Mouse (Mus musculus) midbrain, embryonic 13.5 days (tissue): Measurements from ENCODE around the gene Aasdh. TPM values are rescaled to one million over a fixed set of nuclear protein-coding genes. Genes with fewer than 3 reads are reported as not detected.

Source experiments
- ATAC-seq: fragments of 200-750 bp; cut with Nextera tagmentation; 2 replicates; pipeline ENCODE4 v1.8.0; 2017; ENCODE audit warnings: mild to moderate bottlenecking, moderate TSS enrichment, moderate library complexity
- H3K27ac ChIP-seq: fragments of 300-500 bp; sonication (generic); 2 replicates; pipeline ENCODE4 v1.5.1; 2015; ENCODE audit warnings: inconsistent platforms, mild to moderate bottlenecking, moderate library complexity
- H3K27me3 ChIP-seq: fragments of 300-500 bp; sonication (generic); 2 replicates; pipeline ENCODE4 v1.6.1; 2015; ENCODE audit warnings: mild to moderate bottlenecking, inconsistent platforms
- H3K36me3 ChIP-seq: fragments of 300-500 bp; sonication (generic); 2 replicates; pipeline ENCODE4 v1.6.1; 2015; ENCODE audit warnings: mild to moderate bottlenecking, inconsistent platforms
- H3K4me1 ChIP-seq: fragments of 300-500 bp; sonication (generic); replicated peaks from 2 replicates; pipeline ENCODE4 v1.6.1; 2015; ENCODE audit warnings: inconsistent platforms
- H3K4me2 ChIP-seq: fragments of 300-500 bp; sonication (generic); replicated peaks from 2 replicates; pipeline ENCODE4 v1.6.1; 2015; ENCODE audit warnings: moderate library complexity, mild to moderate bottlenecking, inconsistent platforms
- H3K4me3 ChIP-seq: fragments of 300-500 bp; sonication (generic); replicated peaks from 2 replicates; pipeline ENCODE4 v1.5.1; 2015; ENCODE audit warnings: mild to moderate bottlenecking, inconsistent platforms
- H3K9ac ChIP-seq: fragments of 300-500 bp; sonication (generic); replicated peaks from 2 replicates; pipeline ENCODE4 v1.6.1; 2015; ENCODE audit warnings: mild to moderate bottlenecking, inconsistent platforms
- H3K9me3 ChIP-seq: fragments of 300-500 bp; sonication (generic); 2 replicates; pipeline ENCODE4 v1.6.1; 2016; ENCODE audit warnings: mild to moderate bottlenecking, inconsistent platforms
- WGBS: fragments of 180-500 bp; shearing (Covaris S2); methylation state at CpG from one replicate; pipeline ENCODE4 v1.1.7; 2015; 5-methylcytosine and 5-hydroxymethylcytosine counted together
- polyA plus RNA-seq: library from polyadenylated mRNA; unstranded; fragments of >200 nt; fragmentation: Nextera tagmentation; extraction: Ambion mirVana; gene quantifications from 2 replicates; pipeline ENCODE4 v1.2.1, GENCODE M21; 2015

Gene Aasdh
- 24.8 and 26.2 TPM in 2 replicates for polyA plus RNA-seq

- H3K36me3 ChIP-seq, result no peaks in the 10 kb centered on the region
- peak within 1 kb of the TSS; percentile 73 for H3K4me3 ChIP-seq
- H3K27ac ChIP-seq, result peak within 1 kb of the TSS; percentile 86
- peak within 1 kb of the TSS; percentile 77 for H3K4me2 ChIP-seq
- 1% methylated on average over 47 of the region's 47 CpGs for WGBS
- peak within 1 kb of the TSS; percentile 84 for H3K9ac ChIP-seq
- H3K4me1 ChIP-seq, result peaks cover 15% of the 10 kb centered on the region
- no peaks in the 10 kb centered on the region for H3K27me3 ChIP-seq
- ATAC-seq, result peak; percentile 97
- H3K9me3 ChIP-seq, result no peaks in the 10 kb centered on the region
Observed at GRCm38 (mm10) chr5:76905405-76906154, at the start of gene Aasdh. Gene Aasdh, minus strand, starts transcription at chr5:76905514.

DNA sequence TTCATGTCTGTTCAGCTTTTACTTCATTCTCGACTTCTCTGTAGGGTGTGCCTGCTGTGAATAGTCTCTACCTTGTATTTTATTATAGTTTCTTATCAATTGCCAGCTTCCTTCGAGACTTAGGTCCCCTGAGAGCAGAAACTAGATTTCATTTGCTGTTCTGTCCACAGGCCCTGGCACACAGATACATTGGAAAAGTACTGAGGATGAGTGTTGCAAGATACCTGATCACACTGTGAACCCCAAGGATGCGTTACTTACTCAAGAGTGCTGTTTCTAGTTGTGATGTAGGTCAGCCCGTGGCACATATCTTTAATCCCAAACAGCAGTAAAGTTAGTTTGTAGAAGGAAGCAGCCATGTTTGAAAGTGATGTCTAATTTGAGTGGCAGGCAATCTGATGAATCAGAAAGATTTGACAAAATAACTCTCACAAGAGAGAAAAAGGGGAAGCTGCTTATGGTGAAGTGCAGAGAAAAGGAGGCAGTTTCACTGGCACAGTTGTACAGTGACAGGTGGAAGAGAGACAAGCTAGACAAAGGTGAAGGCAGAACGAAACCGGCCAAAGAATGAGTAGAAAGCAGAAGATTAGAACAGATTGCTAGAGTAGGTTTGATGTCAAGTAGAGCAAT lies 49.1 kb upstream of the Aasdh start:
- no peaks in the 10 kb centered on the region for H3K9me3 ChIP-seq
- 0 out of 2 replicates have a peak overlapping the region, but pooled peaks have one; percentile 3 for H3K4me2 ChIP-seq
- no peaks in the 10 kb centered on the region for H3K27me3 ChIP-seq
- H3K9ac ChIP-seq, result no peak overlapping the region
- no peak overlapping the region for H3K4me3 ChIP-seq
- H3K4me1 ChIP-seq, result peaks cover 32% of the 10 kb centered on the region
- H3K27ac ChIP-seq, result no peak overlapping the region
- H3K36me3 ChIP-seq, result peaks cover 32% of the 10 kb centered on the region
- no peak for ATAC-seq
- WGBS, result 89% methylated on average over 6 of the region's 6 CpGs

- ATAC-seq, result no peak
- no peak overlapping the region for H3K9ac ChIP-seq
- 0 out of 2 replicates have a peak overlapping the region, but pooled peaks have one; percentile 3 for H3K4me2 ChIP-seq
Observed at GRCm38 (mm10) chr5:76953794-76954193, 48.5 kb upstream of the Aasdh start.

DNA sequence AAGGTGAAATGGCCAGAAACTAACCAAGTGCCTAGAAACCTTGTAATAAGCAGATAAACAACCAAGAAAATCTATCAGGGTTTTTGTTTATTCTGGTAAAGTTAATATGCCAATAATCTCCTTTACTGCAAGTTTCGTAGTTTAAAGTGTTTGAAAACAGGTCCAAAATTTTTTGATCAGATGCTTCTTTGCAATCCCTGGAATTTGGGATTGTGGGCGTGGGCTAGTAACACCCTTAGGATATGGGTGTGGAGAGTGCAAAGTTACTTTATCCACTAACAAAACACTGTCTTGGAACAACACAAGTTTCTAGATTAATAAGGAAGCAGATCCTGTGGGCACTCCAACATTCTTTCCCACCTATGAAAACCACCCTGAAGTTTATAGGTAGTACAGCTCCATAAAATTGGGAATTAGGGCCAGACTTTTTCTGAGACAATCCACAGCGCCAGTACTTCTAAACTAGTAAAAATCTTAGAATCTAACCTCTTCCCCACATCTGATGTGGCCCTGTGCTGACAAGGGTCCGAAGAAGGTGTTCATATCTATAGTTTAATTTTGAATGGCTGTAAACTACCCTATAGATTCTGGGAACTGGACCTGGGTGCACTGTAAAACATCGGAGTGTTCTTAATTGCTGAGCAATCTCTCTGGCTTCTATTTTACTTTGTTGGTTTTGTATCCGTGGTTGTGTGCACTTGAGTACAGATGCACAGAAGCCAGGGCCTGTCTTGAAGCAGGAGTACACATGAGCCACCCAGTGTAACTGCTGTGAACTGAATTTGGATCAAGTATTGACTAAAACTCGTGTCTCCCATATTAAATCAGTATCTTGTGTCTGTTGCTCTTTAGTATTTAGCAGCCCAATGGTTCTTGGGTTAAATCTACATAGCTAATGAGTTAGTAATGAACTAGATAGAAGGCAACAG lies 47.1 kb upstream of the Aasdh start:
- Histone ChIP-seq H3K36me3 (peaks cover 14% of the 10 kb centered on the region), H3K9ac (peak overlapping the region; percentile 63), H3K9me3 (no peaks in the 10 kb centered on the region), H3K27ac (peak overlapping the region; percentile 83; the same call in 1 of the 2 replicates), H3K27me3 (no peaks in the 10 kb centered on the region), H3K4me2 (peak overlapping the region; percentile 91), H3K4me3 (peak overlapping the region; percentile 53), H3K4me1 (peaks cover 33% of the 10 kb centered on the region)
- ATAC-seq, result no peak
- 18% methylated on average over 7 of the region's 7 CpGs for WGBS

More at GRCm38 (mm10) chr5:76953794-76954193, 48.5 kb upstream of the Aasdh start:
- Histone ChIP-seq H3K36me3 (peaks cover 28% of the 10 kb centered on the region), H3K27ac (no peak overlapping the region), H3K27me3 (no peaks in the 10 kb centered on the region), H3K4me3 (no peak overlapping the region), H3K9me3 (no peaks in the 10 kb centered on the region), H3K4me1 (peaks cover 33% of the 10 kb centered on the region)
- WGBS, result 84% methylated on average over 3 of the region's 3 CpGs

GRCm38 (mm10) chr5:76951106-76952027 lies 46.1 kb upstream of the Aasdh start, which contains the start of the genes Paics and Ppat:
Gene Paics, plus strand, starts transcription at chr5:76951307.
Gene Ppat, minus strand, starts transcription at chr5:76951578.
- H3K4me2 ChIP-seq, result peak within 1 kb of the TSS; percentile 91
- H3K27me3 ChIP-seq, result no peaks in the 10 kb centered on the region
- H3K9me3 ChIP-seq, result no peaks in the 10 kb centered on the region
- 0 out of 2 replicates have a peak, but pooled peaks cover 4% of the 10 kb centered on the region for H3K36me3 ChIP-seq
- H3K4me1 ChIP-seq, result peaks cover 33% of the 10 kb centered on the region
- H3K9ac ChIP-seq, result peak within 1 kb of the TSS; percentile 68
- ATAC-seq, result peak; percentile 97
- H3K4me3 ChIP-seq, result peak within 1 kb of the TSS; percentile 53
- WGBS, result under 1% methylated on average over 81 of the region's 81 CpGs
- peak within 1 kb of the TSS; percentile 83 for H3K27ac ChIP-seq

GRCm38 (mm10) chr5:76950343-76951105 lies 45.2 kb upstream of the Aasdh start:
- H3K4me1 ChIP-seq, result peaks cover 37% of the 10 kb centered on the region
- 0 out of 2 replicates have a peak, but pooled peaks cover 4% of the 10 kb centered on the region for H3K36me3 ChIP-seq
- under 1% methylated on average over 24 of the region's 24 CpGs for WGBS
- H3K27me3 ChIP-seq, result no peaks in the 10 kb centered on the region
- no peak for ATAC-seq
- peak overlapping the region; percentile 68 for H3K9ac ChIP-seq
- no peaks in the 10 kb centered on the region for H3K9me3 ChIP-seq
- H3K27ac ChIP-seq, result peak overlapping the region; percentile 83
- H3K4me2 ChIP-seq, result peak overlapping the region; percentile 91
- peak overlapping the region; percentile 53 for H3K4me3 ChIP-seq

DNA sequence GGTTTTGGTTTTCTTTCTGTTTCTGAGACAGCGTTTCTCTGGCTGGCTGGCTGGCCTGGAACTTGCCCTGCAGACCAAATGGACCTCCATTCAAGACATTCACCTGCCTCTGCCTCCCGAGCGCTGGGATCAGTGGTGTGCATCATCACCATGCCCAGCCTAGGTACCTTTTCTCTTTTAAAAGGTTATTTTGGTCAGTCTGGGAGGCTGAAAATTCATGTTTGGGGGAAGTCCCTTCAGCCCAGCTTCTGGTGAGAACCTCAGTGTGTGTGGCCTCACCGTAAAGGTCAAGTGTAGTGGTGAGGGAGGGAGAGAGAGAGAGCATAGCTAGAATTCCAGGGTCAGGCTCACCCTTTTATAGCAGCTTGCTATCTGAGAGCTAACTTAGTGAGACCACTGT lies 42.4 kb upstream of the Aasdh start:
- Histone ChIP-seq H3K4me1 (peaks cover 26% of the 10 kb centered on the region), H3K9ac (no peak overlapping the region), H3K4me3 (no peak overlapping the region), H3K4me2 (no peak overlapping the region), H3K36me3 (no peaks in the 10 kb centered on the region), H3K27ac (no peak overlapping the region), H3K9me3 (no peaks in the 10 kb centered on the region), H3K27me3 (no peaks in the 10 kb centered on the region)
- ATAC-seq, result no peak
- WGBS, result 96% methylated on average over 4 of the region's 4 CpGs

- Histone ChIP-seq H3K9ac (no peak overlapping the region), H3K27ac (no peak overlapping the region), H3K36me3 (no peaks in the 10 kb centered on the region), H3K4me1 (peaks cover 20% of the 10 kb centered on the region), H3K4me2 (no peak overlapping the region), H3K27me3 (no peaks in the 10 kb centered on the region), H3K4me3 (no peak overlapping the region), H3K9me3 (no peaks in the 10 kb centered on the region)
- 92% methylated on average over 4 of the region's 4 CpGs for WGBS
- no peak for ATAC-seq
Observed at GRCm38 (mm10) chr5:76947142-76947541, 41.8 kb upstream of the Aasdh start.

DNA sequence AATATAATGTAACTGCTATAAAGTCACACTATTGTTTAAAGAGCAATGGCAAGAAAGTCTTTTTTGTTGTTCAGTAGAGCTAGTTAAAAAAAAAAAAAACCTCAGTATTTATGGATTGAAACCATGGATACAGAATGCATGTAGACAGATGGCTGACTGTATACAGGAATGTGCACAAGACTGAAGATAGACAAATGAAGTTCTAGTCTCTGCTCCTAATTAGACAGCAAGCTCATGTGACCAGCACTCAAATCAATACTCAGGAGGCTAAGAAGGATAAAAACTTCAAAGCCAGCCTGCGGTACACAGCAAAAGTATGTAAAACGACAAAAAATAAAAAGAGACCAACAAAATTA lies 40.3 kb upstream of the Aasdh start:
- Histone ChIP-seq H3K4me1 (peaks cover 17% of the 10 kb centered on the region), H3K27me3 (no peaks in the 10 kb centered on the region), H3K9ac (no peak overlapping the region), H3K4me2 (no peak overlapping the region), H3K36me3 (peaks cover 2% of the 10 kb centered on the region; the same call in 1 of the 2 replicates), H3K27ac (no peak overlapping the region), H3K4me3 (no peak overlapping the region), H3K9me3 (no peaks in the 10 kb centered on the region)
- 59% methylated on average over 2 of the region's 2 CpGs for WGBS
- ATAC-seq, result no peak

GRCm38 (mm10) chr5:76944965-76945677 lies 39.8 kb upstream of the Aasdh start:
- Histone ChIP-seq H3K36me3 (peaks cover 6% of the 10 kb centered on the region; the same call in 1 of the 2 replicates), H3K4me2 (no peak overlapping the region), H3K9ac (no peak overlapping the region), H3K27ac (no peak overlapping the region), H3K4me3 (no peak overlapping the region), H3K9me3 (no peaks in the 10 kb centered on the region), H3K4me1 (peaks cover 12% of the 10 kb centered on the region), H3K27me3 (no peaks in the 10 kb centered on the region)
- WGBS, result 85% methylated on average over 6 of the region's 6 CpGs
- ATAC-seq, result no peak
